Mouse (Mus musculus) adrenal gland, adult 2 months (tissue): ENCODE measurements around the gene Spint2. TPM values are rescaled to one million over a fixed set of nuclear protein-coding genes. Genes with fewer than 3 reads are reported as not detected.
A peak's percentile ranks its signal among the peaks of the same experiment; 100 is the strongest.

ENCODE experiments used
- DNase-seq: peaks from one replicate; pipeline ENCODE4 v3.0.0; 2021
- polyA plus RNA-seq: library from polyadenylated mRNA; depleted of rRNA; stranded (reverse); fragments of >200 nt; gene quantifications from 2 replicates; pipeline ENCODE4 v1.2.3, GENCODE M21; 2012
- total RNA-seq, 2 experiments: library from RNA; stranded (reverse); gene quantifications; 2 replicates each; pipeline ENCODE4 v1.2.3; 2021

The Spint2 gene
- total and polyA plus RNA-seq, 3 experiments: 44.3 to 90.2 (median 53.9) TPM

DNA sequence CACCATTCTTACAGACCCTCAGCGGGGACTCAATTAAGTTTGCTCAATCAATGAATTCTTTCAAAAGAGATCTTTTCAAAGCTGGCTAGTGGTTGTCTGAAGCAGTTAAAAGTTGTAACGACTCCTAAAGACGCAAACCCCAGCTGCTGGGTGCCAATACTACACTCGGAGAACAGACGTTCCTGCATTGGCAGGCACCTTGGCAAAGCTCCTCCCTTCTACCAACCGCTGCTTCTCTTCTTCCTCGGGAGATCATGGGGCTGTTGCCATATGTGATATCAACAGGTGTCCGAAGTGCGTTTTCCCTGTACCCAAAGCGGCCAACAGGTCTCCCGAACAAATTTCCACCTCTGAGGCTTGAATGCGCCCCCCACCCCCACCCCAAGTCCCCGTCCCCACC lies 911 bp downstream of the Spint2 start:
- no peak for DNase-seq

DNA sequence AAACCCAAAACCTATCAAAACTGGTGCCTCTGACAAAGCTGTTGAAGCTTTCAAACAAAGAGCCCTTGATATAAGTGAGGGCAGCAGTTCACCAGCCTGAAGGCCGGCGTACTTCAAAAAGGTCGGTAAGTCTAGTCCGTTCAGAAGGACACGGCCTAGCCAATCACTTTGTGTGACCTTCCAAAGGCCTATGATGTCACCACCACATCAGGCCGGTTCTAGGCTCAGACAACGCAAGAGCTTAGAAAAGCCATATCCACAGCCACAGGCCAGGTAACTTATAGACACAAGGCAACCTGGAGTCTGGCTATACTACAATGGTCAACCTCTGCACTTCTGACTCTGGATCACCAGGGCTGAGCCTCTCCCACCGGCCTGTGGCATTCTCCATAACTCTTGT lies 1.8 kb downstream of the Spint2 start:
- peak; percentile 57 for DNase-seq

DNA sequence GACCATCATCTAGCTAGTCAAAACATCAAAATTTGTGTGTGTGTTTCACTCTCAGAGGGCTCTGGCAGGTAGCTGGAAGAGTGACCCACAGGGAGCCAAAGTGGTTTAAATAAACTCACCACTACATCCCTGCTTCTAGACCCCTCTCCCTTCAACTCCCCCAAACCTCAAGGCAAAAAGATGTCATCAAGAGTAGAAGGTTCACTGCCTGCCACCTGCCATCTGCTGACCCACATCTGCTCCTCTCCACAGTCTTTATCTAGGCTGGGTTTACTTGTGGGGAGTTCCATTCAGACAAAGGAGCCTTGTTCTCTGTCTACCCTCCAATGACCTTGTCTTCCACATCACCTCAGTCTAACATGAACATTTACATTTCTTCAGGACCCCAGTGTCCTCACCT lies 2.5 kb downstream of the Spint2 start:
- DNase-seq: no peak

DNA sequence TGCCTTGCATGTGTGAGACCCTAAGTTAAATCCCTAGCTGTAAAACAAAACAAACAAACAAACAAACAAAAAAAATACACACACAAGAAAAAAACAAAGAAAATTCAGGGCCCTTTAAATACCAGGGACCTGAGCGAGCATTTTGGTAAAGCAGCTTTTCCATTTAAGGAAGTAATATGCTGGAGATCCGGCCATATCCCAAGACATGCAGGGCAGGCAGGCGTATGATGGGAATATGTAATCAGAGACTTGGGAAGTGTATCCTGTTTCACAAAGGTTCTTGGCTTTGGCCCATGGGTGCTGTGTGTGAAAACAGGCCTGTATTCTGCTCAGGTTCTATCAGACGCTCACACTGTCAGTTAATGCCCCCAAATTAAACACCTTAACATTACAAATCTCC lies 4.2 kb downstream of the Spint2 start:
- no peak for DNase-seq

DNA sequence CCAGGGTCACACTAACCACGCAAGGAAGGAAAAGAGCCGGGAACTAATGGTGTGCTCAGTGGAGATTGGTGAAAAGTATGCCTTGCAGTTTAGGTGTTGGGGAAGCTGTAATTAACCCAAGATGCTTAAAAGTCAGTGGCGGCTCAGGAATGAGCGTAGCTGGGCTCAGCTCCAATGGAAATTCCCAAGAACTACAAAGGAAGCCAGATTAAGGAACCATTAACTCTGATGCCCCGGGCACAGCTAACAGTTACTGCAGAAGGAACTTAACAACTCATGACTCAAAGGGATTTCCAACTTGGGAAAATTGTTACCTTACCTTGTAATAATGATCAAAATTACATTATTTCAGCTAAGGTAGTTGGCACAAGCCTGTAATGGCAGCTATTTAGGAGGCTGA lies 5.0 kb downstream of the Spint2 start:
- DNase-seq: no peak

DNA sequence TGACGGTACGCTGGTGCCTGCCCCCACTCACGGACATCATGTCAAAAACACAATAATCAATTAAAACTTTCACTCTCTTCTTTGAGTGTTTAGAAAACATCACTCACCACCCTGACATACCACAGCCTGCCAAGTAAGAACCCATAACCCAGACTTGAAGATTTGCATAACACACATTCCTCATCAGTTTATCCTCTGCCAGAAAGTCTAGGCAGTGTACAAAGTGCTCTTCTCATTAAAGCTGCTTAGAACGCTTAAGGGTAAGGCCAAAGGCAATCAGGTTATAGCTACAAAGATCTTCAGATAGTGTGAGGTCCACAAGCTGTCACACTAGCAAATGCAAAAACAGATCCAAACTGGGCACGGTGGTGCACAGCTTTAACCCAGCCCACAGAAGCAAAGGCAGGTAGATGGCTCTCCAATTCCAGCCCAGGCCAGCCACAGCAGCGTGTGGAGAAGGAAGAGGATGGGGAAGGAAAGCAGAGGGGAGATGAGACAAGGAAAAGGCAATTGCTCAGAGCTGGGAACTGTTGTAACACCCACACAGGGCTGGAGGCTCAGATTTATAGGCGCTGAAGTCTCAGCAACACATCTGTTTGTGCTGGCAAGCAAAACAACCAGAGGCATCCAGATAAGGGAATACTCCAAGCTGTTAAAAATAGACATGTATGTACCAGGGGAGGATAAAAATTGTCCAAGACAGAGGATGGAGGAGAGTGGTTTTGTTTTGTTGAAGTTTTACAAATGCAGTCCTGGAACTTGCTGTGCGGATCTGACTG lies 9.8 kb downstream of the Spint2 start:
- DNase-seq: no peak

DNA sequence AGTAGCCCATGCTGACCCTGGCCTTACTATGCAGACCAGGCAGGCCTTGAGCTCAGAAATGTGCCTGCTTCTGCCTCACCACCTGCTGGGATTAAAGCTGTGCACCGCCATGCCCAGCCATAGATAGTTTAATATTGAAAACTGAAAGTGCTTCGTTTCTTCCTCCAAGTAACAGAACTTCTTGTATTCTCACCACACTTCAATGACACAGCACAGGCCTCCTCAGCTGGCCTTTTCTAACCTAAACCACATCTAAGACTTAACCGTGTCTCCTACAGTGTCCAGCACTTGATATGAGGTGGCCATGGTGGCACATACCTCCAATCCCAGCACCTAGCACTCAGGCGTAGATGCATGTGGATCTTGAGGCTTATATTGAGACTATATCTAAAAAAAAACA lies 11.3 kb downstream of the Spint2 start:
- DNase-seq: no peak

DNA sequence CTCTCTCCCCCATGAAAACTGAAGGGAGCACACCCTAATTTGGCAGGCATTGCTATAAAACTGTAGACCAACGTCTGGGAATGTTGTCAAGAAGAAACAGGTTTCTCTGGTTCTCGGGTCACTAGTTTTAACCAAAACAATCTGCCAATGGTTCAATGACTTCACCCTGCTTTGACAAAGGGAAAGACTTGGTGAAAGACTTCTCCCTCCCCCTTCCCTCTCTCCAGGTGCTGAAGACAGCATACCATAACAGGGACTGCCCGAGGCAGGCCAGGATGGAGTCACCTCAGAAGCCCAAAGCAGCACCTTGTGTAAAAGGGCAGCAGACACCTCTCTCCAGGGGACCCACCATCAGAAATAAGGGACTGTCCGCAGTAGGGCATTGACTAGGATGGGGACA lies 14.8 kb downstream of the Spint2 start:
- no peak for DNase-seq

DNA sequence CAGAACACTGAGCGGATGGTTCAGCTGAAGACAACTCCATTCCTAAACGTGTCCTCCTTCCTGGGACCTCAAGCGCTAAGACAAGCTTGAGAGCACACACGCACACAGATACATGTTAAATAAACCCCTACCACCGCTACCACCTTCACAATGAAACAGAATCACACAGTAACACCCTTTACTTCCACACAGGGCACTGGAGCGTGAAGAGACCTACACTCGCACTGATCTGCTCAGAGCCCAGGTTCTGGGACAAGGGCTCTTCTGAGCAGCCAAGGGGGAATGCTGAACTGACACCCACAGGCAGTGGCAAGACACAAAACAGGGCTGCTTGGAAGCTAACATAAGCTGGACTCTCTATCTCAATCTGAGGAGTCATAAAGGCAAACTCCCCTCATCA lies 16.1 kb downstream of the Spint2 start:
- DNase-seq: no peak

- DNase-seq: no peak
Observed at GRCm38 (mm10) chr7:29263831-29264230, 17.9 kb downstream of the Spint2 start.

GRCm38 (mm10) chr7:29262151-29262550 lies 19.6 kb downstream of the Spint2 start:
- no peak for DNase-seq

DNA sequence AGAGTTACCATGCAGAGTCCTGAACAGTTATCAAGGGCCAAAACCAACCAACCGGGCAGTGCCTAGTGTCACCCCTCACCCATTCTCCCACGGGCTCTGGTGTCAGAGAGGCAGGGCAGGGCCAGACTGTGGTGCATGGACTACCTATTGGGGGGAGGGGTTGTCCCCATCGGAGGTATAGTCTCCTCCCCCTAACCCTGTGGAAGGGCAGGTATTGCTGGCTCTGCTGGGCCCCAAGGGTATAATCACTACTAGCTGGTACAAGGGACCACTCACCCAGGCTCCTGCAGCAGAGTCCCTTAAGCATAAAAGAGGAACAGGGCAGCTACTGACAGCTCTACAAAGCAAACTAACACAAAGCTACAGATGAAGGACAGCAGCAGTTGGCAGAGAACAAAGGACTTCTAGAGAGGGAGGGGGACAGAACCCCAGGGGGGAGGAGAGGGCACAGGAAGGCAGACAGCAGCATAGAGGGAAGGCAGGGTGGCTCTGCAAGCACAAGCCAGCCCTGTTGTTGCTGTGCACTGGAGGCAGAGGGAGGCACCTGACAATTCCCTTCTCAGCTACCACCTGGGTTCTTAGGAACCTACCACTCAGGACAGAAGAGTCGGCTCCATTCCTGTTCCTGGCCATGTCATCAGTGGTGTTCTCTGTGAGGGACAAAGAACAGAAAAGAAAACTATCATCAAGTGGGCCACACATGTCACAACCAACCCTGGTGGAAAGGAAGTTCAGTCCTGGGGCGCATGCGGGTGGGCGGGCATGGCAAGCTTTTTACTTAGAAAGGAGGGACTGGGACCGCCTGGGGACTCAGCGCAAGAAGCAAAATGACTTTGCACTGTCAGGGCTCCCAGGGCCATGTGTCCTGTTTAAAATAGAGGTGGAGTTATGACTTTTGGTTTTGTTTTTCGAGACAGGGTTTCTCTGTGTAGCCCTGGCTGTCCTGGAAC lies 21.7 kb downstream of the Spint2 start:
- no peak for DNase-seq

DNA sequence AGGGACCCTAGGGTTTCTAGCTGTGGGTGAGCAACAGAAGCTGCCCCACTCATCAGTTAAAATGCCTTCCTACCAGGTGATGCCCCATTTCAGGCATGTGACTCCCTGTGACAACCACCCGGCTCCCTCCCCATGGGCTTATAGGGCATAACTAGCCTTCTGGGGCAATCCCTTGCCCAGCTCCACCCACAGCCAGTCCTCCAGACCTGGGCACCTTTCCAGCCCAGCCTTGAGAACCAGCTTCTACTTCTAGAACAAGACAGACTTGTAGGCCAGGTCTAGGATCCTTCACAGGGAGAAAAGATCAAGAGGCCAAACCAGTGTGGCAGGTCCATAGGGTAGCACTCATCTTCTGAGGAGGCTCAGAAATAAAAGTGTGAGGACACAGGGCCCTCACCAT lies 24.3 kb downstream of the Spint2 start:
- no peak for DNase-seq

DNA sequence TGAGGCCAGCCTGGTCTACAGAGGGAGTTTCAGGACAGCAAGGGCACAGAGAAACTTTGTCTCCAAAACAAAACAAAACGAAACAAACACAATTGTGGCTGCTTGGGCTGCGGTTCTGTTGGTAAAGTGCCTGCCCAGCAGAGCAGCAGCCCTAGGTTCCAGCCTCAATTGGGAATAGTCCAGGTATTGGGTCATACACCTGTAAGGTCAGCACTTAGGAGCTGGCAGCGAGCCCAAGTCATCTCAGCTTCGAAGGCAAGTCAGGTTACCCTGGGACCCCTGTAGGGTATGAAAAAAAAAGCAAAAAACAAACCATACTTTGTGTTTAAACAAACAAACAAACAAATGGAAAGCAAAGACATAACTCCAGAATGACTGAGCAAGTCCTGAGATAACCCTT lies 25.8 kb downstream of the Spint2 start:
- DNase-seq: no peak

GRCm38 (mm10) chr7:29253842-29254241 lies 27.9 kb downstream of the Spint2 start:
- DNase-seq: no peak

DNA sequence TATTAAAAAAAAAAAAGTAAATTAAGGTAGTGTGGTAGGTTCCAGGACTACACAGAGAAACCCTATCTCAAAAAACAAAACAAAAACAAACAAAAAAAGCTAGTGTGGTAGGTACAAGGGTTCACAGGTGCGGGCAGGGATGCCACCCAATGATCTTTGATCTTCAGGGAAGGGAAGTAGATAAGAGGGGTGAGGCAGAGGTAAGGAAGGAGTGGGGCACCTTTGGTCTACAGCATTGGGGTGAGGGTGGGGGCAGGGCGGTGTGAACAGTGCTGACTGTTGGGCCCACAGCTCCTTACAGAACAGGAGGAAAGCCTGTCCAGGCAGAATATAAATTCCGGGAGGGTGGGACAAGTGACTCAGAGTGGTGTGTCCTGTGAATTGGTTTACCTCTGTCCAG lies 30.5 kb downstream of the Spint2 start:
- DNase-seq: no peak

GRCm38 (mm10) chr7:29248261-29248841 lies 33.4 kb downstream of the Spint2 start, which contains the start of gene 2200002D01Rik:
TSS of gene 2200002D01Rik (minus strand) at chr7:29248466.
- peak; percentile 74 for DNase-seq

DNA sequence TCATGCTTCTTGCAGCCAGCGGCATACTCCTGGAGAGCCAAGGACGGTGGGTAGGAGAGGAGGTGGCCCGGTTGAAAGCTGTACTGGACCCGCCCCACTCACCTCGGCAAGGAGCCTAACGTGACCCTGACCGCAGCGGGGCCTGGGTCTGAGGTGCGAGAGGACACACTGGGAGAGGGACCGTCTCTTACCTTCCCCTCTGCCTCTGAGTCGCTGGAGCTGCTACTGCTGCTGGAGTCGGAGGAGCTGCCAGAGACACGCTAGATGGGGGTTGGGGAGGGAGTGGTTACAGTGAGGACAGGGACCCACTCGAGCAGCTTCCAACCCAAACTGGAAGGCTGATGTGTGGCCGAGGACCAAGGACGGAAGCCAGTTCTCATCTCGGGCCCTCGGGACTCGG lies 34.0 kb downstream of the Spint2 start:
- peak; percentile 43 for DNase-seq

GRCm38 (mm10) chr7:29247314-29247700 lies 34.4 kb downstream of the Spint2 start:
- DNase-seq: peak; percentile 80

GRCm38 (mm10) chr7:29246619-29247313 lies 34.9 kb downstream of the Spint2 start:
- DNase-seq: no peak

- DNase-seq: no peak
Observed at GRCm38 (mm10) chr7:29246015-29246414, 35.7 kb downstream of the Spint2 start.

GRCm38 (mm10) chr7:29244732-29245416 lies 36.8 kb downstream of the Spint2 start:
- DNase-seq: no peak
